Mouse (Mus musculus): ENCODE measurements around the gene Tfb1m. TPM values are rescaled to one million over a fixed set of nuclear protein-coding genes. Genes with fewer than 3 reads are reported as not detected.

Gene Tfb1m
- polyA plus RNA-seq, 1 experiment from 2014 or later: 19.8 TPM

GRCm38 (mm10) chr17:3490216-3490895 is 67.2 kb downstream of the Tfb1m start:
- 83% methylated on average over 11 of the region's 11 CpGs for WGBS
- ATAC-seq (ENCODE audit: low FRiP score) (no peak), DNase-seq (ENCODE audit: low spot score) (no peak)
- H3K4me3 ChIP-seq (ENCODE audit: low read depth, low read length): no peak overlapping the region
- H3K27ac ChIP-seq (ENCODE audit: low read depth, low read length): no peak overlapping the region
- H3K9ac ChIP-seq (ENCODE audit: low read depth, low read length): no peak overlapping the region
- H3K4me2 ChIP-seq (replicated peaks; ENCODE audit: low read depth, low read length): no peak overlapping the region
- no peaks in the 10 kb centered on the region for H3K36me3 ChIP-seq (ENCODE audit: control insufficient read depth, insufficient read depth, low read length)
- no peaks in the 10 kb centered on the region for H3K9me3 ChIP-seq (ENCODE audit: control insufficient read depth, low read length)
- no peaks in the 10 kb centered on the region for H3K4me1 ChIP-seq (replicated peaks; ENCODE audit: control insufficient read depth, insufficient read depth, low read length)
- H3K27me3 ChIP-seq (ENCODE audit: control insufficient read depth, insufficient read depth, low read length): no peaks in the 10 kb centered on the region

DNA sequence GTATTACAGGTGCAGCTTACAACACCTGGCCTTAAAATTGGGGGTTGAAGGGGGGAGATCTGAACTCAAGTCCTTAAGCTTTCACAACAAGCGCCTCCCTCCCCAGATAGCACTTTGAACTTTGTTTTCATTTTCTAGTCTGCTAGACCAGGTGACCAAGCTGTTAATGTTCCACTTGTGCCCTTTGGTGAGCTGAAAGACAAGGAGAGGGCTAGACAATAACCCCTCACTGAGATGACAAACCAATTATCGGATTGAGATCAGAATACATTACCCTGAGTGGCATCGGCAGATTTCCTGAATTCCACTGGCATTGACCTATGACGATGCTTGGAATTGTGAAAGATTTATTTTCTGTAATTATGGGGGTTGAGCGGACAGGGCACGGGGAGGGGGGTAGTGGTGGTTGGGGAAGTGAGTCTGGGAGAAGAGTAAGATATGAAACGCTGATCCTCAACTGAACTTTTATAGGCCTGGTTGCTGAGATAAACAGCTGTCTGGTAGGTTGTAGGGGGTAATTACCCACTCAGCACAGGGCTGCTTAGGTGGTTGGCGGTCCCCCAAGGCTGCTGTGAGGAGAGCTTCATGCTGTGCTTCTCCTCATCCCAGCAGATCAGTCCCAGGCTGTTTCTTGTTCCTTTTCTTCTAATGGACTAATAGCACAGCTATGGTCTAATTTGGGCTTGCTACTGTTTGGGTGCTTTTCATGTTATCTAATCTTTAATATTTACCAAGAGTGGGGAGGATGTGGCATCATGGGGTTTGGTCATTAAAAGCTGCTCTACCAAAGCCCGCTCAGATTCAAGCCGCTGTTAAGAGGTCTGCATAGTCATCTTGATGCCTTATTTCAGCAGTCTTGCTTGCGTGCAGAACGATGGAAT is 69.6 kb downstream of the Tfb1m start:
- Histone ChIP-seq H3K4me3 (ENCODE audit: low read depth, low read length) (no peak overlapping the region), H3K9me3 (ENCODE audit: control insufficient read depth, low read length) (no peaks in the 10 kb centered on the region), H3K9ac (ENCODE audit: low read depth, low read length) (no peak overlapping the region), H3K4me1 (replicated peaks; ENCODE audit: control insufficient read depth, insufficient read depth, low read length) (no peaks in the 10 kb centered on the region), H3K27me3 (ENCODE audit: control insufficient read depth, insufficient read depth, low read length) (no peaks in the 10 kb centered on the region), H3K27ac (ENCODE audit: low read depth, low read length) (no peak overlapping the region), H3K4me2 (replicated peaks; ENCODE audit: low read depth, low read length) (no peak overlapping the region), H3K36me3 (ENCODE audit: control insufficient read depth, insufficient read depth, low read length) (no peaks in the 10 kb centered on the region)
- no peak for DNase-seq (ENCODE audit: low spot score)
- WGBS: 81% methylated on average over 12 of the region's 12 CpGs
- no peak for ATAC-seq (ENCODE audit: low FRiP score)

DNA sequence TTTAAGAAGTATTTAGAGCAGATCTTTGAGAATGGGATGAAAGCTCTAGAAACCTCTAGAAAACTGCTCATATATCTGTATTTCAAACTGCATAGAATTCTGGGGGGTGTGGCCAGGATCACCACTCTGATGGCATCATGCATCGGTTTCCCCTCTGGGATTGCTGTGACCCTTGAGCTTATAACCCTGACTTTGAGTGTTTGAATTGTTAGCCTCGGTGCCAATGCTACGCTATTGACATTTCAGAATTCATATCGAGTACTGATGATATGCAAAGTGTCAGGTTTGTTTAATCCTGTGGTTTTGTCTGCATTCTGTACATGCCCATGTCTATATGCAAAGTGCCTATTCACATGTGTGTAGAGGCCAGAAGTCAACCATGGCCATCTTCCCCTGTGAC is 70.4 kb downstream of the Tfb1m start:
- H3K27ac ChIP-seq (ENCODE audit: low read depth, low read length): no peak overlapping the region
- ATAC-seq (ENCODE audit: low FRiP score) (no peak), DNase-seq (ENCODE audit: low spot score) (no peak)
- no peak overlapping the region for H3K9ac ChIP-seq (ENCODE audit: low read depth, low read length)
- no peaks in the 10 kb centered on the region for H3K4me1 ChIP-seq (replicated peaks; ENCODE audit: control insufficient read depth, insufficient read depth, low read length)
- H3K4me2 ChIP-seq (replicated peaks; ENCODE audit: low read depth, low read length): no peak overlapping the region
- H3K27me3 ChIP-seq (ENCODE audit: control insufficient read depth, insufficient read depth, low read length): no peaks in the 10 kb centered on the region
- no peak overlapping the region for H3K4me3 ChIP-seq (ENCODE audit: low read depth, low read length)
- 94% methylated on average over 4 of the region's 4 CpGs for WGBS
- H3K9me3 ChIP-seq (ENCODE audit: control insufficient read depth, low read length): no peaks in the 10 kb centered on the region
- no peaks in the 10 kb centered on the region for H3K36me3 ChIP-seq (ENCODE audit: control insufficient read depth, insufficient read depth, low read length)

GRCm38 (mm10) chr17:3485851-3486250 is 71.7 kb downstream of the Tfb1m start:
- Histone ChIP-seq H3K27me3 (ENCODE audit: control insufficient read depth, insufficient read depth, low read length) (no peaks in the 10 kb centered on the region), H3K4me3 (ENCODE audit: low read depth, low read length) (no peak overlapping the region), H3K4me2 (replicated peaks; ENCODE audit: low read depth, low read length) (no peak overlapping the region), H3K27ac (ENCODE audit: low read depth, low read length) (no peak overlapping the region), H3K4me1 (replicated peaks; ENCODE audit: control insufficient read depth, insufficient read depth, low read length) (no peaks in the 10 kb centered on the region), H3K9ac (ENCODE audit: low read depth, low read length) (no peak overlapping the region), H3K9me3 (ENCODE audit: control insufficient read depth, low read length) (no peaks in the 10 kb centered on the region), H3K36me3 (ENCODE audit: control insufficient read depth, insufficient read depth, low read length) (no peaks in the 10 kb centered on the region)
- no peak for ATAC-seq (ENCODE audit: low FRiP score)
- no peak for DNase-seq (ENCODE audit: low spot score)
- WGBS: 68% methylated on average over 7 of the region's 7 CpGs

- H3K36me3 ChIP-seq (ENCODE audit: control insufficient read depth, insufficient read depth, low read length): no peaks in the 10 kb centered on the region
- no peak for DNase-seq (ENCODE audit: low spot score)
- no peak overlapping the region for H3K4me3 ChIP-seq (ENCODE audit: low read depth, low read length)
- no peak overlapping the region for H3K4me2 ChIP-seq (replicated peaks; ENCODE audit: low read depth, low read length)
- H3K27ac ChIP-seq (ENCODE audit: low read depth, low read length): no peak overlapping the region
- H3K9ac ChIP-seq (ENCODE audit: low read depth, low read length): no peak overlapping the region
- no peaks in the 10 kb centered on the region for H3K27me3 ChIP-seq (ENCODE audit: control insufficient read depth, insufficient read depth, low read length)
- H3K4me1 ChIP-seq (replicated peaks; ENCODE audit: control insufficient read depth, insufficient read depth, low read length): no peaks in the 10 kb centered on the region
- no peak for ATAC-seq (ENCODE audit: low FRiP score)
- WGBS: 92% methylated on average over 8 of the region's 8 CpGs
- no peaks in the 10 kb centered on the region for H3K9me3 ChIP-seq (ENCODE audit: control insufficient read depth, low read length)
Observed at GRCm38 (mm10) chr17:3483091-3483490, 74.5 kb downstream of the Tfb1m start.

- no peak overlapping the region for H3K27ac ChIP-seq (ENCODE audit: low read depth, low read length)
- DNase-seq (ENCODE audit: low spot score) (no peak), ATAC-seq (ENCODE audit: low FRiP score) (no peak)
- H3K36me3 ChIP-seq (ENCODE audit: control insufficient read depth, insufficient read depth, low read length): no peaks in the 10 kb centered on the region
- H3K4me3 ChIP-seq (ENCODE audit: low read depth, low read length): no peak overlapping the region
- no peaks in the 10 kb centered on the region for H3K9me3 ChIP-seq (ENCODE audit: control insufficient read depth, low read length)
- H3K4me1 ChIP-seq (replicated peaks; ENCODE audit: control insufficient read depth, insufficient read depth, low read length): no peaks in the 10 kb centered on the region
- H3K4me2 ChIP-seq (replicated peaks; ENCODE audit: low read depth, low read length): no peak overlapping the region
- H3K9ac ChIP-seq (ENCODE audit: low read depth, low read length): no peak overlapping the region
- no peaks in the 10 kb centered on the region for H3K27me3 ChIP-seq (ENCODE audit: control insufficient read depth, insufficient read depth, low read length)
- WGBS: 66% methylated on average over 7 of the region's 7 CpGs
Observed at GRCm38 (mm10) chr17:3481576-3482575, 75.7 kb downstream of the Tfb1m start.

DNA sequence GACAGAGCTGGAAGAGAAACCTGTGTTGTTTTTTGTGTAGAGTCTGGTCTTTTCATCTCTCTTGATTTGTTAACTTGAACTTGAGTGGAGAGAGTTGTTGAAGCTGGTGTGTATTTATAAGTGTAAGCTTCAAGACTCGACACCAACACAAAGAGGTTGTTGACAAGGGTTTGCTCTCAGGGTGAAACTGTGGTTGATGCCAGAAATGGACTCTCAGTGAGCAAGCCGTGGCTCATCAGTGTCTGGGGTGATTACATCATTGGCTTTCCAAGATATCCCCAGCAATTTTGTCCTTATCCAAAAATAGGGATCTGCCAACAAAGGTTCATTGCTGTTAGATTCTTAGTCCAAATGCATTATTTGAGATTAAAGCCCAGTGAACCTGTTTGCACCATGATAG is 81.0 kb downstream of the Tfb1m start:
- Histone ChIP-seq H3K9ac (ENCODE audit: low read depth, low read length) (no peak overlapping the region), H3K36me3 (ENCODE audit: control insufficient read depth, insufficient read depth, low read length) (no peaks in the 10 kb centered on the region), H3K27ac (ENCODE audit: low read depth, low read length) (no peak overlapping the region), H3K4me1 (replicated peaks; ENCODE audit: control insufficient read depth, insufficient read depth, low read length) (no peaks in the 10 kb centered on the region), H3K27me3 (ENCODE audit: control insufficient read depth, insufficient read depth, low read length) (no peaks in the 10 kb centered on the region), H3K9me3 (ENCODE audit: control insufficient read depth, low read length) (no peaks in the 10 kb centered on the region), H3K4me2 (replicated peaks; ENCODE audit: low read depth, low read length) (no peak overlapping the region), H3K4me3 (ENCODE audit: low read depth, low read length) (no peak overlapping the region)
- 86% methylated on average over 2 of the region's 2 CpGs for whole genome bisulfite sequencing
- ATAC-seq (ENCODE audit: low FRiP score) (no peak), DNase-seq (ENCODE audit: low spot score) (no peak)

- Histone ChIP-seq H3K27me3 (ENCODE audit: control insufficient read depth, insufficient read depth, low read length) (no peaks in the 10 kb centered on the region), H3K4me3 (ENCODE audit: low read depth, low read length) (no peak overlapping the region), H3K9ac (ENCODE audit: low read depth, low read length) (no peak overlapping the region), H3K9me3 (ENCODE audit: control insufficient read depth, low read length) (no peaks in the 10 kb centered on the region), H3K27ac (ENCODE audit: low read depth, low read length) (no peak overlapping the region), H3K4me1 (replicated peaks; ENCODE audit: control insufficient read depth, insufficient read depth, low read length) (no peaks in the 10 kb centered on the region), H3K4me2 (replicated peaks; ENCODE audit: low read depth, low read length) (no peak overlapping the region), H3K36me3 (ENCODE audit: control insufficient read depth, insufficient read depth, low read length) (no peaks in the 10 kb centered on the region)
- 86% methylated on average over 6 of the region's 6 CpGs for WGBS
- DNase-seq (ENCODE audit: low spot score): no peak
- ATAC-seq (ENCODE audit: low FRiP score): no peak
Observed at GRCm38 (mm10) chr17:3472018-3472417, 85.6 kb downstream of the Tfb1m start.
